Mouse (Mus musculus): ENCODE results near the gene Nol3.

GRCm38 (mm10) chr8:105280567-105280966, 4.6 kb downstream of the Nol3 start:
- TF ChIP-seq POLR2A (IDR thresholded peaks at IDR 0.05; ENCODE audit: borderline replicate concordance, insufficient read depth, low read length) (no peak), CTCF (IDR thresholded peaks at IDR 0.05; ENCODE audit: borderline replicate concordance, insufficient read depth, low read depth, low read length) (no peak)

All from cerebellum, adult 2 months (tissue).